Mouse (Mus musculus) limb, embryonic 12.5 days (tissue): Measurements from ENCODE around the gene C77080. TPM values are rescaled to one million over a fixed set of nuclear protein-coding genes. Genes with fewer than 3 reads are reported as not detected.

Source experiments
- ATAC-seq: fragments of 200-750 bp; cut with Nextera tagmentation; 2 replicates; pipeline ENCODE4 v1.8.0; 2017; ENCODE audit warnings: low read depth, moderate TSS enrichment; ENCODE audit not compliant: insufficient number of reproducible peaks, insufficient read depth, low FRiP score, low TSS enrichment
- H3K27ac ChIP-seq: fragments of 300-500 bp; sonication (generic); 2 replicates; pipeline ENCODE4 v1.5.1; 2016; ENCODE audit warnings: mild to moderate bottlenecking, moderate library complexity
- H3K27me3 ChIP-seq: fragments of 300-500 bp; sonication (generic); 2 replicates; pipeline ENCODE4 v1.6.1; 2016; ENCODE audit warnings: mild to moderate bottlenecking, moderate library complexity
- H3K36me3 ChIP-seq: fragments of 300-500 bp; sonication (generic); 2 replicates; pipeline ENCODE4 v1.6.1; 2016; ENCODE audit warnings: mild to moderate bottlenecking, moderate library complexity
- H3K4me1 ChIP-seq: fragments of 300-500 bp; sonication (generic); replicated peaks from 2 replicates; pipeline ENCODE4 v1.6.1; 2016
- H3K4me2 ChIP-seq: fragments of 300-500 bp; sonication (generic); 2 replicates; pipeline ENCODE4 v1.6.1; 2016; ENCODE audit warnings: mild to moderate bottlenecking, moderate library complexity
- H3K4me3 ChIP-seq: fragments of 300-500 bp; sonication (generic); replicated peaks from 2 replicates; pipeline ENCODE4 v1.5.1; 2016; ENCODE audit warnings: mild to moderate bottlenecking
- H3K9ac ChIP-seq: fragments of 300-500 bp; sonication (generic); replicated peaks from 2 replicates; pipeline ENCODE4 v1.6.1; 2016; ENCODE audit warnings: mild to moderate bottlenecking, moderate library complexity
- H3K9me3 ChIP-seq: fragments of 300-500 bp; sonication (generic); 2 replicates; pipeline ENCODE4 v1.6.1; 2016; ENCODE audit warnings: mild to moderate bottlenecking, moderate library complexity
- WGBS: fragments of 180-500 bp; shearing (Covaris S2); methylation state at CpG from one replicate; pipeline ENCODE4 v1.1.7; 2016; 5-methylcytosine and 5-hydroxymethylcytosine counted together
- polyA plus RNA-seq: library from polyadenylated mRNA; unstranded; fragments of >200 nt; fragmentation: Nextera tagmentation; extraction: Ambion mirVana; gene quantifications from 2 replicates; pipeline ENCODE4 v1.2.1, GENCODE M21; 2016

Gene C77080
- polyA plus RNA-seq, 1 experiment from 2014 or later: 4.6 TPM

DNA sequence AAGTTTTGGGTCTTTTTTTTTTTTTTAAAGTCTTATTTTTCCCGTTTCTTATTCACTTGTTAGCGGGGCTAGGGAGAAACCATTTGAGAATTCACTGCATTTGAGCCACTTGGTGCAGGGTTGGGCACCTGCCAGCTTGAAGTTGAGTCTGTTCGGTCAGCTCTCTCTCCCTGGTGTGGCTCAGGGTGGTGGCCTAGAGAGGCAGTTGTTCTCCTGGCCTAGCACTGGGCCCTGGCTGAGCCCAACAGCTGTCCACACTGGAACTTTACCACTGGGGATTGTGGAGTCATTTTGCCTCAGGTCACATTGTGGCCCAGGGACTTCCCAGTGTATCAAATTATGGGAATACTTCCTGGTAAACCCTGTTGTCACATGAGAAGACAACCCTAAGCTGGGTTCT, 26.9 kb upstream of the C77080 start:
- 32% methylated on average over 3 of the region's 3 CpGs for WGBS

DNA sequence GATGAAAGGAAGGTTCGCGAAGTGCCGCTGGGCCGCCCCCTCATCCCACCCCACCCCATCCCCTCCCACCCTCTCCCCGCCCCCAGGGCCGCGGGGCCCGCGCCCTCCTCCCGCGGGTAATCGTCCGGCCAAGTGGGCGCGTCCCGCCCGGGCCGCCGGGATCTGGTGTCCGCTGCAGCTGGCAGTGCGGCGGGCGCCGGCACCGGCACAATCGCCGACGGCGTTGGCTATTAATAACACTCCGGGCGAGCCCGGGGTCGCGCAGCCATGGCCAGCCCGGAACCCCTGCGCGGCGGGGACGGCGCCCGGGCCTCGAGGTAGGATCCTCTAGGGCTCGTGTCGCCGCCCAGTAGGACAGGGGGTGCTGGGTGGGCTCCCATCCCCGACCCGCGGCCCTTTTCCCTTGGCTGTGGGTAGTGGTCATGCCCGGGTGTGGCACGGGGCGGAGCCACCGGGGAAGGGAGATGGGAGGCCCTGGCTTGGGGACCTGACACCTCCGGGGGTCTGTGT, 26.3 kb upstream of the C77080 start, which contains the start of gene Sync:
TSS of gene Sync (plus strand) at position 146 of the 510 bp plus-strand sequence.
- under 1% methylated on average over 49 of the region's 53 CpGs for WGBS
- ATAC-seq: peak; percentile 37; the same call in 1 of the 2 replicates
- Histone ChIP-seq H3K4me3 (peak within 1 kb of the TSS; percentile 54), H3K9ac (peak within 1 kb of the TSS; percentile 63), H3K9me3 (no peaks in the 10 kb centered on the region), H3K36me3 (no peaks in the 10 kb centered on the region), H3K27me3 (peaks cover 33% of the 10 kb centered on the region), H3K4me1 (peaks cover 17% of the 10 kb centered on the region; the same call in 1 of the 2 replicates), H3K27ac (peak within 1 kb of the TSS; percentile 41; the same call in 1 of the 2 replicates), H3K4me2 (peak within 1 kb of the TSS; percentile 98)

More for the DNA sequence above, 26.9 kb upstream of the C77080 start:
- no peak overlapping the region for H3K27ac ChIP-seq
- H3K4me2 ChIP-seq: peak overlapping the region; percentile 98
- H3K9ac ChIP-seq: no peak overlapping the region
- H3K9me3 ChIP-seq: no peaks in the 10 kb centered on the region
- peak overlapping the region; percentile 54; the same call in 1 of the 2 replicates for H3K4me3 ChIP-seq
- H3K4me1 ChIP-seq: peaks cover 17% of the 10 kb centered on the region; the same call in 1 of the 2 replicates
- H3K27me3 ChIP-seq: peaks cover 37% of the 10 kb centered on the region
- ATAC-seq: no peak
- no peaks in the 10 kb centered on the region for H3K36me3 ChIP-seq

DNA sequence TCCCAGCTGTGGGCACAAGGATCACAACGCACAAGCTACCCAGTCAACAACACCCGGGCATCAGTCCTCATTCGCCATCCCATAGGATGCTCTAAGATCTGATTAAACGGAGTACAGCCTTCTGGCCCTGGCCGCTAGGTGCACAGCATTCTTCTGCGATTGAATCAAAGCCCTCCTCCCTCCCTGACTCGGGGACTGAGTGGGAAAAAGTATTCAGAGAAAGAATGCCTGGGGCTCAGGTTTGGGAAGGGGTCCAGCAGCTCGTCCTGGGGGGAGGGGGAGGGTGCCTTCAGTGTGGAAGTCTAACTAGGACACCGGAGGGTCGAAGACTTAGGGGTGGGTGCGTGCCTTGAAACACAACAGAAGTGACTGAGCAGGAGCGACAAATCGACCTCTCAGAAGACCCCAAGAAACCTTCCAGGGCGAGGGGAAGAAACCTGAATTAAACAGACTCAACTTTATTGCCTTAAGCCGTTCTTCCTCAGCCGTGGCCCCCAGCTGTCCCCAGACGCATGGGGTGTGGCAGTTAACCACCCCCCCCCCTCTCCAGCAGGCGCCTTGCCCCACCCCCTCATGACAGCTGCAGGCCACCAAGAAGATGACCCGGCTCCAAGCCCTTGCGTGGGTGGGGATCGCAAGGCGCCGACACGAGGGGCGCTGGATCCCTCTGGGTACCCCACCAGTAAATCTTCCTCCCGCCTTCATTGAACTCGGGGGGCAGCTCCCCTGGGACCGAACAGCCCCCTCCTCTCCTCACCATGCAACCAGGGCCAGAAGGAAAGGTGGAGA, 25.7 kb upstream of the C77080 start:
- WGBS: 2% methylated on average over 28 of the region's 28 CpGs
- peak; percentile 46 for ATAC-seq
- H3K27me3 ChIP-seq: peaks cover 33% of the 10 kb centered on the region
- peak overlapping the region; percentile 41; the same call in 1 of the 2 replicates for H3K27ac ChIP-seq
- H3K9ac ChIP-seq: peak overlapping the region; percentile 63
- H3K4me1 ChIP-seq: peaks cover 17% of the 10 kb centered on the region; the same call in 1 of the 2 replicates
- H3K36me3 ChIP-seq: no peaks in the 10 kb centered on the region
- H3K4me2 ChIP-seq: peak overlapping the region; percentile 98
- H3K4me3 ChIP-seq: peak overlapping the region; percentile 54
- no peaks in the 10 kb centered on the region for H3K9me3 ChIP-seq

DNA sequence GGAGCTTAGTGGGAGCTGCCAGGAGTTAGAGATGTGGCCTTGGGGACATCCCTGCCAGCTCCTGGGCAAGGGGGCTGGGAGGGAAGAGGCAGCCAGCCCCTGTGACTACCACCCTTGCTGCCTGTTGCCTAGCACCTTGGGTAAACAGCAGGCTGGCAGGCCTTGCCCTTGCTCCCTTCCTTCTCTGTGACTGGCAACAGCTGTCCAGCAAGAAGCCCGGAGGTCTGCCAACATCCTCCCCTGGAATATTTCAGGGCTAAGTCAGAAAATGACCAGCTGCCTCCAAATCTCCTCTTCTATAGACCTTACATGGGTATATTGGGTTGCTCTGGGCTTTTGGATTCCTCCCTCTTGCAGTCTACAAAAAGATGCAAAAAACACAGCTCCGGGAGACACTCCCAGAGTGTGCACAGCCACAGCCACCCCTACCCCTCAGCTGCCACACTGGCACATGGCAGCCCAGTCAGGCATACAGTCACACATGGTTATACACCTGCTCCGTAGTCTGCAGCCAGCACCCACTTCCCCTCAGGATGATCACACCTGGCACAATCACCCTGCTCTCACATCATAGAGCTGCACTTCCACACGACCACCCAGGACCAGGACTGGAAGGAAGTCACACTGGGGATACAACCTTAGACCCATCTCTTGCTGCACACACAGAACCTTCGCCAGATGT, 24.9 kb upstream of the C77080 start:
- Histone ChIP-seq H3K4me2 (peak overlapping the region; percentile 98), H3K27ac (no peak overlapping the region), H3K4me1 (peaks cover 17% of the 10 kb centered on the region; the same call in 1 of the 2 replicates), H3K36me3 (no peaks in the 10 kb centered on the region), H3K9me3 (no peaks in the 10 kb centered on the region), H3K4me3 (peak overlapping the region; percentile 54), H3K9ac (0 out of 2 replicates have a peak overlapping the region, but pooled peaks have one; percentile 63), H3K27me3 (peaks cover 33% of the 10 kb centered on the region)
- peak; percentile 45 for ATAC-seq
- 65% methylated on average over 5 of the region's 5 CpGs for WGBS

DNA sequence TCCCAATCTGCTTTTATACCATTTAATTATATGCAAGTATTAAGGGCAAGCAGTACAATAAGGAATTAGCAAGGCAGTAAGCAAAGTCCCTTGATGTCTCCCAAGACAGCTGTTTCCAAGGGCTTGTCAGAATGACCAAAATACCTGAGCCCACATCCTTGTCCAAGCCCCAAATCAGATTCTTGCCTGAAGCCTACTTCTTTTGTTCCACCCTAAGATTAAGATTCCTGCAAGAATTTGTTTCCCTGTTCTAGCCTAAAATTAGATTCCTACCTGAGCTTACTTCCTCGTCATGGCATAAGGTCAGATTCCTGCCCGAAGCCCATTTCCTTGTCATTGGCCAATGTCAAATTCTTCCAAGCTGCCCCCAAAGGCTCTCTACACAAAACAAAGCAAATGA, 23.5 kb upstream of the C77080 start:
- Histone ChIP-seq H3K27ac (no peak overlapping the region), H3K9me3 (no peaks in the 10 kb centered on the region), H3K4me1 (peaks cover 17% of the 10 kb centered on the region; the same call in 1 of the 2 replicates), H3K27me3 (peaks cover 33% of the 10 kb centered on the region), H3K4me2 (no peak overlapping the region), H3K9ac (no peak overlapping the region), H3K36me3 (no peaks in the 10 kb centered on the region), H3K4me3 (no peak overlapping the region)
- WGBS: 85% methylated on average over 2 of the region's 2 CpGs
- no peak for ATAC-seq

DNA sequence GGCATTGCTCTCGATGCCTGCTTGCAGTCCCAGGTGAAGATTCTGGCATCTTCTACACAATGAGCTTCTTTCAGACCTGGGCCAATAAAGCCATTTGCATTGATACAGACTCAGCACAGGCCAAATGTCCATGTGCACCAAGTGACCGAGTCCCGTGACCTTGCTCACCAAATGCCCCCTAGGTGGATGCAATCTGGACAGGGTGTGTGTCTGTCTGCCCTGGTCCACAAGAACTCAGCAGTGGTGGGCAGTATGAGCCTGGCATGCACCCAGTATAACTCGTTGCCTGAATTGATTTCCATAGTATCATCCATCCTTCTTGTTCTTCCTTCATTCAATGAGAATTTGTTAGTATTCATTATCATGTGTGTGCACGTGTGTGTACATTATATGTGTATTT, 22.0 kb upstream of the C77080 start:
- Histone ChIP-seq H3K36me3 (no peaks in the 10 kb centered on the region), H3K4me3 (no peak overlapping the region), H3K27ac (no peak overlapping the region), H3K27me3 (peaks cover 28% of the 10 kb centered on the region), H3K9ac (no peak overlapping the region), H3K9me3 (no peaks in the 10 kb centered on the region), H3K4me1 (peaks cover 17% of the 10 kb centered on the region; the same call in 1 of the 2 replicates), H3K4me2 (no peak overlapping the region)
- 81% methylated on average over 5 of the region's 5 CpGs for WGBS
- ATAC-seq: no peak

DNA sequence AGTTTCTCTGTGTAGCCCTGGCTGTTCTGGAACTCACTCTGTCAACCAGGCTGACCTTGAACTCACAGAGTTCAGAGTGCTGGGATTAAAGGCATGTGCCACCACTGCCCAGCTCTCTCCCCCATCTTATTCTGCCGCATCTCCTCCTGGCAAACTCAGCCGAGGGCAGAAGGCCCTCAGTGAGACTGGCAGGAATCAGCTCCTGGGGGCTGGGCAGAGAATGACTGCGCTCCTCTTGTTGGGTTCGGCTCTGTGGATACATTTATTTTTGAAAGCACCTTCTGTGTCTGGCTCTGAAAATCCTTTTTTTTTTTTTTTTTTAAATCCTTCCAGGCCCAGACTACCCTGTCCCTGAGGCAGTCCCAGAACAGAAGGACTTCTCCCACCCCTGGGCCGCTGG, 21.6 kb upstream of the C77080 start:
- no peak for ATAC-seq
- Histone ChIP-seq H3K27ac (no peak overlapping the region), H3K9me3 (no peaks in the 10 kb centered on the region), H3K27me3 (peaks cover 23% of the 10 kb centered on the region), H3K4me2 (no peak overlapping the region), H3K4me1 (peaks cover 17% of the 10 kb centered on the region; the same call in 1 of the 2 replicates), H3K36me3 (no peaks in the 10 kb centered on the region), H3K9ac (no peak overlapping the region), H3K4me3 (no peak overlapping the region)
- WGBS: 83% methylated on average over 5 of the region's 5 CpGs

DNA sequence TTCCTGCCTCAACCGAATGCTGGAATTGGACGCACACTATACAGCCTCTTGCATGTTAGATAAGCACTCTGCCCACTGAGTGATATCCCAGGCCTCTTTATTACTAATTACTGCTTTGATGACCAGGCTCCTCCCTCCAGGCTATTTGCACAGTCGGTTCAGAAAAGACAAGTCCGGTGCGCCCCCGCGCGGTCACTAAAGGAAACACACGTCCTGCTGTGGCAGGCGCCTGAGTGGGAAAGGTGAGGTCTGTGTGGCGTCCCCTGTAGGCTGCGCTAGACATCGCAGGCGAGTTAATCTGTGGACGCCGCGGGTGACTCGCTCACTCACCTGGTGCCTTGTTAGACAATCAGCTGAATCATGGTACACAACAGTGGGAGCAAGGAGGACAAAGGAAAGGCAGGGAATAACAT, 15.3 kb upstream of the C77080 start:
- Histone ChIP-seq H3K9ac (no peak overlapping the region), H3K4me2 (no peak overlapping the region), H3K9me3 (no peaks in the 10 kb centered on the region), H3K27ac (no peak overlapping the region), H3K4me3 (no peak overlapping the region), H3K36me3 (no peaks in the 10 kb centered on the region), H3K4me1 (peaks cover 9% of the 10 kb centered on the region; the same call in 1 of the 2 replicates), H3K27me3 (no peaks in the 10 kb centered on the region)
- 1% methylated on average over 18 of the region's 18 CpGs for WGBS
- no peak for ATAC-seq

DNA sequence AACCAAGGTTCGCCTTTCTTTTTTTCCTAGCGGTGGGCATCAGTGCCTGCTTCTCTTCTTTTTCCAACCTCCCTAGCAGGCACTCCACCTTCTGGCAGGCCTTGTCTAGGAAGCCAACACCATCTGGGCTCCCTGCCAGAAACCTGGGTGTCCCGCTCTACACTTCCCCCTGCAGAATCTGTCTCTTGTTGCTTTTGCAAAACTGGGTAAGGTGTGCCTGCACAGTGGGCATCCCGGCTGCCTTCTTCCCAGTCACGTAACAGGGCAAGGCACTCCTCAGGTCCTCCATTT, 11.5 kb upstream of the C77080 start:
- no peaks in the 10 kb centered on the region for H3K27me3 ChIP-seq
- no peak overlapping the region for H3K4me2 ChIP-seq
- H3K9me3 ChIP-seq: no peaks in the 10 kb centered on the region
- ATAC-seq: no peak
- peaks cover 9% of the 10 kb centered on the region; the same call in 1 of the 2 replicates for H3K4me1 ChIP-seq
- H3K36me3 ChIP-seq: no peaks in the 10 kb centered on the region
- H3K9ac ChIP-seq: no peak overlapping the region
- no peak overlapping the region for H3K4me3 ChIP-seq
- 44% methylated on average over 5 of the region's 5 CpGs for WGBS
- no peak overlapping the region for H3K27ac ChIP-seq

DNA sequence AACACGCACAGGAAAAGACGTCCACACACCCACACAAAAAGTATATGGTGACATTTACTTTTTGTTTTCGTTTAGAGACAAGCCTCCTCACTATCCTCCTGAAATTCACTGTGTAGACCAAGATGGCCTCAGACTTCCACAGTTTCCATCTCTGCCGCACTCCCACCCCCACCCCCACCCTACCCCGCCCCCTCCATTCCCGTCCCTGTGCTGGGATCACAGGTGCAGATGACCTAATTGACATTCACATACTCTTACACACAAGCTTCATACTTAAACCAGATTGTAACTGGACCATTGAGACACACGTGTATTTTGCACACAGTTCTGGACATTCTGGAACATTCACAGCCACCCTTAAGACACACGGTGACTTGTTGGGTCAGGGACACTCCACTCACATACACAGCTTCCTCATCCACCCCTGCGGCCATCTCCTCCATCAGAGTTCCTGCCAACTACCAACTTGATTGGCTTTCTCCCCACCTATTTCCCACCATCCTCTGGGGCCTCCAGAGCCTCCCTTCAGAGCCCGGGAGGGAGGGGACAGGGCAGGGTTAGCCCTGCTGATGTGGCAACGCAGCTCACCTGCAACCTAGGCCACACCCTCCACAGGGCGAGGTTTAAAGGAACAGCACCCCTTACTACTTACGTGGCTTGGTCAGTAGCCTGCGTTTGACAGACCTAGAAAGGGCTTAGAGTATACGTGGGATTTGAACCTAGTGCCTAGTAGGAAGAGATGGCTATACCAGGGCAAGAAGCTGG, 11.0 kb upstream of the C77080 start:
- H3K9ac ChIP-seq: no peak overlapping the region
- H3K4me2 ChIP-seq: no peak overlapping the region; the same call in 1 of the 2 replicates
- ATAC-seq: no peak
- no peaks in the 10 kb centered on the region for H3K27me3 ChIP-seq
- H3K36me3 ChIP-seq: no peaks in the 10 kb centered on the region
- no peak overlapping the region for H3K27ac ChIP-seq
- no peaks in the 10 kb centered on the region for H3K9me3 ChIP-seq
- no peak overlapping the region for H3K4me3 ChIP-seq
- WGBS: 20% methylated on average over 15 of the region's 15 CpGs
- peaks cover 9% of the 10 kb centered on the region; the same call in 1 of the 2 replicates for H3K4me1 ChIP-seq
